In the genomic region with DNA sequence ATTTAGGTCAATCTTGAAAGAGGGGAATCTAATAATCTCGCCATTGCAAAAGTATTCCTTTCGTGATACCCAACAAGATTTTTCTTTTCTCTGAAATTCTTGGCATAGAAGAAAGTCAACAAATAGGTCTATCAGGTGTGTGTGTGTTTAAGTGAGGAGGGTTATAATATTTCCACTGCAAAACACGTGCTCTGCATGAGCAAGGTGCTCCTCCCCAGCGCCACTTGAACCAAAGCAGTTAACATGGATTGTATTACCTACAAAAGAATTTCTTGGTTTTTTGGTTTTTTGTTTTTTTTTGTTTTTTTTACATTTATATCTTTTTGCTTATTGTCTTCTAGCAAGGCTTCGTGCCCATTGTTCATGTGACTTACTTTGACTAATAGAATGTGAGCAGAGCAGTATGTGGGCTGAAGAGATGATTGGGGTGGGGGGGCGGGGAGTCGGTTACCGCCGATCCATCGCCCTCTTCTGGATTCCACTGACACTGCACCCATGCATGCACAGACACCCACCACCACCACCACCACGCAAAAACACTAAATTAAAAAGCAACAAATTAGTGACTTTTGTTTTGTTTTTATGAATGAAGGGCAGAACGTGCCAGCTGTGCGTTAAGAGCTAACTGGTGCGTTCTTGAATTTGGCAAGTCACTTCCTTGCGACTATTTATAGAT, we compare ENCODE assay signal across 8 mouse cellular contexts. TPM values are rescaled to one million over a fixed set of nuclear protein-coding genes. Genes with fewer than 3 reads are reported as not detected.
DNase-seq lines count a peak whose midpoint lies in the region; ATAC-seq and TF ChIP-seq lines count a peak whose summit lies in the region.

No protein-coding gene starts in this region.

- WGBS in cerebellum, adult 2 months = 22% methylated on average over 15 of the region's 15 CpGs
- 26% methylated on average over 15 of the region's 15 CpGs for WGBS in limb, embryonic 11.5 days
- WGBS in midbrain, embryonic 11.5 days = 26% methylated on average over 15 of the region's 15 CpGs
- 24% methylated on average over 15 of the region's 15 CpGs for WGBS in stomach, embryonic 14.5 days

- DNase-seq in left cerebral cortex, adult 2 months (ENCODE audit: extremely low spot score in 1 of 2, low spot score in 2 of 2) = peak; percentile 62 to 67
- no peak for DNase-seq in left cerebral cortex, adult 11 months (ENCODE audit: low spot score)
- peak; percentile 73 for DNase-seq in cerebellum, adult 2 months
- peak; percentile 49 for DNase-seq in forelimb bud, embryonic 11.5 days (ENCODE audit: low read depth, low spot score)
- peak; percentile 12 for DNase-seq in hindlimb bud, embryonic 11.5 days (ENCODE audit: extremely low spot score, low read depth, low spot score)
- DNase-seq in limb, embryonic 11.5 days (ENCODE audit: low spot score) = peak; percentile 80
- DNase-seq in midbrain, embryonic 11.5 days (ENCODE audit: low spot score, missing footprints) = no peak

- H3K4me1 ChIP-seq in cerebellum, adult 2 months (ENCODE audit: control insufficient read depth, insufficient read depth, low read length) = peaks cover 5% of the 10 kb centered on the region
- peaks cover 9% of the 10 kb centered on the region for H3K4me1 ChIP-seq in limb, embryonic 11.5 days (ENCODE audit: control insufficient read depth, insufficient read depth, low read length)
- H3K4me1 ChIP-seq in midbrain, embryonic 11.5 days (ENCODE audit: control insufficient read depth, insufficient read depth, low read length) = peaks cover 20% of the 10 kb centered on the region
- peaks cover 8% of the 10 kb centered on the region; the same call in 1 of the 2 replicates for H3K4me1 ChIP-seq in stomach, embryonic 14.5 days (ENCODE audit: control insufficient read depth, insufficient read depth, low read length)

- H3K27ac ChIP-seq in left cerebral cortex, adult 2 months = peak overlapping the region; percentile 83
- H3K27ac ChIP-seq in cerebellum, adult 2 months (ENCODE audit: insufficient read depth, low read length) = peak overlapping the region; percentile 80; the same call in 1 of the 2 replicates
- H3K27ac ChIP-seq in limb, embryonic 11.5 days (replicated peaks; ENCODE audit: low read depth, low read length) = peak overlapping the region; percentile 99
- no peak overlapping the region for H3K27ac ChIP-seq in midbrain, embryonic 11.5 days (ENCODE audit: low read depth, low read length)
- peak overlapping the region; percentile 99 for H3K27ac ChIP-seq in stomach, embryonic 14.5 days (ENCODE audit: low read length)

- no peaks in the 10 kb centered on the region for H3K27me3 ChIP-seq in cerebellum, adult 2 months (ENCODE audit: control insufficient read depth, insufficient read depth, low read length)
- H3K27me3 ChIP-seq in limb, embryonic 11.5 days (ENCODE audit: control insufficient read depth, insufficient read depth, low read length) = no peaks in the 10 kb centered on the region
- no peaks in the 10 kb centered on the region for H3K27me3 ChIP-seq in midbrain, embryonic 11.5 days (ENCODE audit: control insufficient read depth, insufficient read depth, low read length)
- H3K27me3 ChIP-seq in stomach, embryonic 14.5 days (ENCODE audit: control insufficient read depth, insufficient read depth, low read length) = no peaks in the 10 kb centered on the region

- peak overlapping the region; percentile 96 for H3K4me3 ChIP-seq in left cerebral cortex, adult 2 months
- peak overlapping the region; percentile 84 for H3K4me3 ChIP-seq in cerebellum, adult 2 months (replicated peaks; ENCODE audit: insufficient read depth, low read depth, low read length)
- H3K4me3 ChIP-seq in limb, embryonic 11.5 days (ENCODE audit: low read depth, low read length) = peak overlapping the region; percentile 68
- peak overlapping the region; percentile 65 for H3K4me3 ChIP-seq in midbrain, embryonic 11.5 days (ENCODE audit: low read depth, low read length)
- H3K4me3 ChIP-seq in stomach, embryonic 14.5 days (ENCODE audit: low read depth, low read length) = peak overlapping the region; percentile 95

- no peak for TF ChIP-seq POLR2A in cerebellum, adult 2 months (IDR thresholded peaks at IDR 0.05; ENCODE audit: borderline replicate concordance, insufficient read depth, low read length)

- no peaks in the 10 kb centered on the region for H3K36me3 ChIP-seq in limb, embryonic 11.5 days (ENCODE audit: control insufficient read depth, insufficient read depth, low read length)
- no peaks in the 10 kb centered on the region for H3K36me3 ChIP-seq in midbrain, embryonic 11.5 days (ENCODE audit: control insufficient read depth, insufficient read depth, low read length)
- H3K36me3 ChIP-seq in stomach, embryonic 14.5 days (ENCODE audit: control insufficient read depth, insufficient read depth, low read length) = no peaks in the 10 kb centered on the region

- peak; percentile 72 for TF ChIP-seq CTCF in left cerebral cortex, adult 2 months (IDR thresholded peaks at IDR 0.05)
- TF ChIP-seq CTCF in cerebellum, adult 2 months (IDR thresholded peaks at IDR 0.05; ENCODE audit: borderline replicate concordance, insufficient read depth, low read depth, low read length) = peak; percentile 54; the same call in 1 of the 2 replicates

- H3K9ac ChIP-seq in limb, embryonic 11.5 days (ENCODE audit: low read length) = peak overlapping the region; percentile 92
- H3K9ac ChIP-seq in midbrain, embryonic 11.5 days (ENCODE audit: low read length) = peak overlapping the region; percentile 96
- H3K9ac ChIP-seq in stomach, embryonic 14.5 days (replicated peaks; ENCODE audit: low read depth, low read length) = peak overlapping the region; percentile 94

- no peaks in the 10 kb centered on the region for H3K9me3 ChIP-seq in limb, embryonic 11.5 days (ENCODE audit: control insufficient read depth, low read length)
- no peaks in the 10 kb centered on the region for H3K9me3 ChIP-seq in midbrain, embryonic 11.5 days (ENCODE audit: control insufficient read depth, low read length)
- no peaks in the 10 kb centered on the region for H3K9me3 ChIP-seq in stomach, embryonic 14.5 days (ENCODE audit: control insufficient read depth, low read depth, low read length)

- intact Hi-C loops in left cerebral cortex, adult 2 months (cut with DNase I) = loop anchor here (2.0 kb wide), 1 partner anchor 75 kb away; no protein-coding TSS in a partner anchor

- H3K4me2 ChIP-seq in limb, embryonic 11.5 days (ENCODE audit: low read depth, severe bottlenecking) = peak overlapping the region; percentile 72
- H3K4me2 ChIP-seq in midbrain, embryonic 11.5 days = peak overlapping the region; percentile 74
- peak overlapping the region; percentile 93 for H3K4me2 ChIP-seq in stomach, embryonic 14.5 days (replicated peaks; ENCODE audit: low read depth, low read length)

- no peak for ATAC-seq in limb, embryonic 11.5 days (ENCODE audit: insufficient number of reproducible peaks, low FRiP score, low TSS enrichment, low read depth)
- ATAC-seq in midbrain, embryonic 11.5 days (ENCODE audit: low FRiP score) = peak; percentile 43; the same call in 1 of the 2 replicates
- ATAC-seq in stomach, embryonic 14.5 days (ENCODE audit: insufficient number of reproducible peaks, insufficient read depth, low FRiP score, low read depth) = no peak

RNA-seq across cellular contexts. Expression of a gene that starts 0.7 kb away (rescaled TPM):
- 10 to 100 TPM; 12.7 to 16.0 TPM for total RNA-seq in left cerebral cortex, adult 2 months (2021)
- polyA plus RNA-seq in cerebellum, adult 2 months (2012; rRNA removed) = 15.6 and 17.4 TPM in 2 replicates
- polyA plus RNA-seq in limb, embryonic 11.5 days (2014; fragmentation: Nextera tagmentation; extraction: Ambion mirVana) = 95.8 and 96.7 TPM in 2 replicates
- polyA plus RNA-seq in midbrain, embryonic 11.5 days (2014; fragmentation: Nextera tagmentation; extraction: Ambion mirVana) = 45.7 and 48.5 TPM in 2 replicates
- polyA plus RNA-seq in stomach, embryonic 14.5 days (2014; fragmentation: Nextera tagmentation; extraction: Ambion mirVana) = 60.5 and 66.9 TPM in 2 replicates

RNA-seq across cellular contexts. Expression of a gene that starts 51.1 kb away (rescaled TPM):
- total RNA-seq in left cerebral cortex, adult 2 months (2021) = 10 to 100 TPM; 50.9 to 51.1 TPM
- polyA plus RNA-seq in cerebellum, adult 2 months (2012; rRNA removed) = 39.9 and 40.5 TPM in 2 replicates
- 45.1 and 45.5 TPM in 2 replicates for polyA plus RNA-seq in limb, embryonic 11.5 days (2014; fragmentation: Nextera tagmentation; extraction: Ambion mirVana)
- polyA plus RNA-seq in midbrain, embryonic 11.5 days (2014; fragmentation: Nextera tagmentation; extraction: Ambion mirVana) = 55.1 and 56.5 TPM in 2 replicates
- 32.8 and 33.3 TPM in 2 replicates for polyA plus RNA-seq in stomach, embryonic 14.5 days (2014; fragmentation: Nextera tagmentation; extraction: Ambion mirVana)

Comparison
In these comparisons a context has a peak if more than half of its experiments do, and no peak if none do; other contexts are left out.
1. DNase-seq: peak in left cerebral cortex, adult 2 months (2 of 2), cerebellum, adult 2 months (2 of 2), forelimb bud, embryonic 11.5 days (single experiment), hindlimb bud, embryonic 11.5 days (single experiment) and limb, embryonic 11.5 days (single experiment); none in left cerebral cortex, adult 11 months (single experiment) and midbrain, embryonic 11.5 days (single experiment).
2. Peak in every context shown above with its lines, with median percentiles within 50 percentile points of each other: H3K4me3 ChIP-seq, H3K4me2 ChIP-seq and H3K9ac ChIP-seq.